Mouse (Mus musculus): ENCODE results near the gene Arl11. TPM values are rescaled to one million over a fixed set of nuclear protein-coding genes. Genes with fewer than 3 reads are reported as not detected.
A peak's percentile ranks its signal among the peaks of the same experiment; 100 is the strongest.
"Not testable (repeated sequence)": the region's sequence is repeated elsewhere in the genome, so short reads cannot be mapped to it uniquely, and the experiment has no call there.

Gene Arl11
- total RNA-seq, 1 experiment from 2014 or later = 11.0 TPM

DNA sequence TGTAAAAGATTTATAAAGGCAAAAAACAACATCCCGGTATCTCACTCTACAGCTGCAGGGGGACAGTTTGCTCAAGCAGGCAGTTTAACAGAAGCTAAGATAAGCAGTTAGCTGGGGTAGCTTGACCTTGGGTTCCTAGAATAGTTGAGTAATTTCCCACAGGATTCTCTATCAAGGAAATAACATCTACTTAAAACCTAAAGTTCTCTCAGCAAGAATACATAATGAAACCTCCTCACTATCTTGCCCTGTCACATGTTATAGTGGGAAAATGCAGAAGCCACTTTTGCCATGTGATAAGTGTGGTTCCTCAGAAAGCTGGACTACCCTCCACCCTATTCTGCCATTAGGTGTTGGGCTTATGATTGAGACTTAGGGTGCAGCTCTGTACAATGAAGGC lies 13.2 kb downstream of the Arl11 start:
- no peak for ATAC-seq (replicated peaks; ENCODE audit: low read depth, poor library complexity, severe bottlenecking)

DNA sequence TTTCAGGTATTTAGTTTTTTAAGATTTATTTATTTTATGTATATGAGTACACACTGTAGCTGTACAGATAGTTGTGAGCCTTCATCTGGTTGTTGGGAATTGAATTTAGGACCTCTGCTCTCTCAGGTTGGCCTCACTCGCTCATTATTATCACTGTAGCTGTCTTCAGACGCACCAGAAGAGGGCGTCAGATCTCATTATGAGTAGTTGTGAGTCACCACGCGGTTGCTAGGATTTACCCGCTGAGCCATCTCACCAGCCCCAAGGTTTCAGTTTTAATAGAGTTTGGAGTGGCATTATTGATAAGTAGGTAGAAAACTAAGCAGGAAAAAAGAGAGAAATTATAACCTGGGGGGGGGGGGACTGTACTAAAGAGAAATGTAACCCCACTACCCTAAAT lies 17.5 kb downstream of the Arl11 start:
- not testable (repeated sequence) for ATAC-seq (replicated peaks; ENCODE audit: low read depth, poor library complexity, severe bottlenecking)

DNA sequence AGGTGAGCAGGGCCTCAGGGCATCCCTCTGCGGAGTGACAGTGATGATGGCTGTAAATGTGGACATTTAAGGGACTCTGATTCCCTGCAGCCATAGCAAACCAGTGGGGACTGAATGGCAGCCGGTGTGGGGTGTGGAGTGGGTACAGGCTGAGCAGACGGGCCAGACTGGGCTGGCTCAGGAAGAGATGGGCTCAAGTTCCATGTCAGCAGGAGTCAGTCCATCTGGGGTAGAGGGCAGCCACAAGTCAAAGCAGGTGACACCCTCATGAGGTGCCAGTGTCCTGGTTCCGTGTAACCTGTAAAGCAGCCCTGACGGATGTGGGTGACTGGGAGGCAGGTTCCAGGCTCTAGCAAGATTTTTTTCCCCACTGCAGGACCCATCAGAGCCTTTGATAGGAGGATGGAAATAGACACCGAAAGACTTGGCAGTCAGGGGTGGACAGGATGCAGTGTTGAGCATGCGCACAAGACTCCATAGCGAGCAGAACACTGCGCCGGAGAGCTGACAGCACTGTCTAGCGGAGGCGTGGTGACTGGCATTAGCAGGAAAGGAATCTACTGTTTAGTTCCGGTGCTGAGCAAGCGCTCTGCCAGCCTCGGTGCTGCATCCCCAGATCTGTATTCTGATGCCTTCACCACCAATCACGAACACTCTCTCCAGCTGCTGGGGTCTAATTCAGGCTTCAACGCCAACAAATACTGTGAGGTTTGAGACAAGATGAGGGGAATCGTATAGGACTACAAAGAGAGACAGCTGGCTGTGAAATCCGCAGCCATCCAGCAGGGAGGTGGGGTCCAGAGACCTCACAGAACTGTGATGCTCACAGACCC lies 18.3 kb downstream of the Arl11 start:
- ATAC-seq (replicated peaks; ENCODE audit: low read depth, poor library complexity, severe bottlenecking) = peak; percentile 71

DNA sequence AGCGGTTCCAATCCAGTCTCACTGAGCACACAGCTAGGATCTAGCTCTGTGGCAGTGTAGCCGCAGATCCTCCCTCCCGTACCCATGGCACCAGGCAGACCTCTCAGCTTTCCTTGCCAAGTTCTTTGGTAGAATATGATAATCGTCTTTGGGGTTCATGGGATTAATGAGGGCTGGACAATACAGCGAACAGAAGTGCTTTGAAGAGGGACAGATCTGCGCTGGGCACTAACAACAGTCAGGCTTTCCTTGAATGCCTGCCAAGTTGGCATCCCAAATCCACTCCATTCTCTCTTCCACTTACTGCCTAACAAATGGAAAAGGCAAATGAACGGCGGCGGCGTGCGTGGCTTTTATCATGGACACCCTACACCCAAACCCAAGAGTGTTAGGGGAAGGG lies 21.0 kb downstream of the Arl11 start:
- ATAC-seq (replicated peaks; ENCODE audit: low read depth, poor library complexity, severe bottlenecking) = no peak

DNA sequence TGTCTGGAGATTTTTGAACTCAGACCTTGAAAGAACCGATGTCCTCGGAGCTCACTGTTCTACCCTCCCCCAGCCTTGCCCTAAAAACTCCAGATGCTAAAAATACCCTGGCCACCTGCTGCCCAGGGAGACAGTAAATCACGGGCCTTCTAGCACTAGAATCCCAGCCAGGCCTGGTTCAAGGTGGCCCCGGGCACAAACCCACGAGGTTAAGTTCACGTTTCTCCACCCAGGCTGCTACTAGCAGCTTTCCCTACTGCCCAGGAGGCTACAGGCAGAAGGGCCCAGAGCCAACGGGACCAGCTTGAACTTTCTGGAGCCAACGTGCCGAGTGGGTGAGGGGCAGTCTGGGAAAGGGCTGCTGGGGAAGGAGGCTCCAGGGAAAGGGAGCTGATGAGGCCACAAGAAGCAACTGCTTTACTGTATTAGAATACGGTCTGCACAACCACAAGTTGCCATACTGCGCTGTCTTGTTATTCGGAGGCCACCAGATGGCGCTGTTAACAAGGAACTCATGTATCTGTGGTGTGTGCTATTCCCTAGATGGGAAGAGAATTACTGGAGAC lies 21.5 kb downstream of the Arl11 start:
- peak; percentile 89 for ATAC-seq (replicated peaks; ENCODE audit: low read depth, poor library complexity, severe bottlenecking)

DNA sequence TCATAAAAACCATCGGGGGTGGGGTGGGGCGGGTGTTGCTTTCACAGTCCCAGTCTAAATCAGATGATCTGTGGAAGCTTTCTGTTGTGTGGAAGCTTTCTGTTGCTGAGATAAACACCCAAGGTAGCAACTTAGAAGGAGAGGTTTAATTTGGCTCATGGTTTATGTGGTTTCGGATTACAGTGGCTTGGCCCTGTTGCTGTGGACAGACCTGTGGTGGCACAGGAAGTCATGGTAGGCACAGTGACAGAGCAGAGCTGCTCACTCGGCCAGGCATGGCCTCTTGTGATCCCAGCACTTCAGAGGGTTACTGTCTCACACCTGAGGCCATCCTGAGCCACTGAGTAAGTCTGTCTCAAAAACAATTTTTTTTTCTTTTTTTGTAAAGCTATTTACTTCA lies 29.8 kb downstream of the Arl11 start:
- ATAC-seq (replicated peaks; ENCODE audit: low read depth, poor library complexity, severe bottlenecking) = no peak

DNA sequence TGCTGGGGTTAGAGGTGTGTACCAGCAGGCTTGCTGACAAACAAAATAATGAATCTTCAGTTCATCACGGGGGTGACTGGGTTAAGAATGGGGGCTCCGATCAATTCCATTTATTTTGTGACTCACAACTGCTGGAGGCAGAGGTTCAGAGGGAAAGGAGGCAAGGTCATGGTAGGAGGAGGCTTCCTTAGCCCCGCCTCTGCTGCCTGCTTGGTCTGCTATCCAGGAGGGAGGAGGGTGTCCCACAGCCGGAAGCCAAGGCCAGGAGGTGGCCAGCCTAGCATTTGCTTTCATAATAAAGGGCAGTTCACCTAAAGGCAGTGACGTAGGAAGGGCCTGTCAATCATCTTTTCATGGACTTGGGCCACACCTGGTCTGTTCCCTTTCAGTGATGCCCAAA lies 35.0 kb downstream of the Arl11 start:
- no peak for ATAC-seq (replicated peaks; ENCODE audit: low read depth, poor library complexity, severe bottlenecking)

DNA sequence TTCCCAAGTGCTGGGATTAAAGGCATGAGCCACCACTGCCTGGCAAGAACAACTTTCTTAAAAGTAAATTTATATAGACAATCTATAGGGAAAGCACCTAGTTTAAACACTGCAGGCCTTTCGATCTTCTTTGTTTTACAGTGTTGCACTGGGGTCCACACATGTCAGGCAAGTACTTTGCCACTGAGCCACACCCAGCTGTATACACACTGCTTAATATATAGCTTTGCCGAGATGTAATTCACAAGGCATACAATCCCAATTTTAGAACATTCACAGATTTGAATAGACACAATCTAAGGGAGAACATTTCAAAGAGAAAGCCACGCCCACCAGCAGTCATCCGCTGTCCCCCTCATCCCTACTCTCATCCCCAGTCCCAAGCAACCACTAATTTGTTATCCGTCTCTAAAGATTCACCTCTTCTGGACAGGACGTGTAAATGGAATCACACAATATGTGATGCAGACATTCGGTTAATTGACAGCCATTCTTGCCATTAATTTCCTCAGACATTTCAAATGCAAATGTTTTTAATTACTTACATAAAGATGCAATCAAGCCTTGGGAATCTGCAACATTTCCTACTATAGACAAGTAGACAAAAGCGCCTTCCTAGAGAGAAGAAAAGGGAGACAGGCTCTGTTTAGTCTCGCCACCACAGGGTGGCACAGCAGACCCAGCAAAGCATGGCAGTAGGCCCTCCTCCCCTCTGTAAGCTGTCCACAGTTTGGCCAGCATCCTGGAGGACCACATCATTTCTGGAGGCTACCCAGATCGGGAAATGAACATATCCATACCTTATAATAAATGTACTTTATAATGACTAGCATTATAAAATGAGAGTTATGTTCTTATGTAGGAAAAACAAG lies 37.5 kb downstream of the Arl11 start:
- ATAC-seq (replicated peaks; ENCODE audit: low read depth, poor library complexity, severe bottlenecking) = no peak

DNA sequence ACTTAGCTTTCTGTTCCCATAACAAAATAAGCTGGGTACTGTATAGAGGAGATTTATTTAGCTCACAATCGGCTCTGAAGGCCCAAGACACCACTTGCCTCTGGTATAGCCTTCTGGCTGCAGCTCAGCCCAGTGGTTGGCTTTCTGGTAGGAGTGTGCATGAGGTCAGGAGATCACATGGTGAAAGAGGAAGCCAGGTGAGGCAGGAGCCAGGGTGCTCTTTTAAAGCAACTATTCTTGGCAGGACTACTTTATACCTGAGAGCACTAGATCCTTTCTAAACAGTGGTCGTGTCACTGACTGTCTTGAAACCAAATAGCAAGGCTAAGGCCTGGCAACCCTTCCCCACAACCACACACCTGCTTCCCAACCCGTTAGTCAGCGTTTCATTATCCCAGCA lies 40.3 kb downstream of the Arl11 start:
- no peak for ATAC-seq (replicated peaks; ENCODE audit: low read depth, poor library complexity, severe bottlenecking)

DNA sequence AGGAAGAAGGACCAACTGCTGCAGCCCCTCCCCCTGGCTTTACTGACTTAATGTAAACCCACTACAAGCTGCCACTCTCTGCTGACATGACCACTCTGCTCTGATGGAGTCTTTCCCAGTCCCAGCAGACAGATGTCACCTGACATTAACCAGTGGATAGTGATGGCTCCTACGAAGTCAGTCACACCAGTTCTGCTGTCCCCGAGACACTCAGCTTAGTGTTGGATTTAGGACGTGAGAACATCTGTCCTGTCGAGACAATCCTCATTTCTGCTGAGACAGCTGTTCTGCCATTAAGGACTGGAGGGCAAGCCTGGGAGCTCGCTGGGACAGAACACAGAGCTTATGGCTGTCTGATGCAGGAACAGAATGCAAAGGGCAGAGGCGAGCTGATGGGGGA lies 41.3 kb downstream of the Arl11 start:
- ATAC-seq (replicated peaks; ENCODE audit: low read depth, poor library complexity, severe bottlenecking) = no peak

DNA sequence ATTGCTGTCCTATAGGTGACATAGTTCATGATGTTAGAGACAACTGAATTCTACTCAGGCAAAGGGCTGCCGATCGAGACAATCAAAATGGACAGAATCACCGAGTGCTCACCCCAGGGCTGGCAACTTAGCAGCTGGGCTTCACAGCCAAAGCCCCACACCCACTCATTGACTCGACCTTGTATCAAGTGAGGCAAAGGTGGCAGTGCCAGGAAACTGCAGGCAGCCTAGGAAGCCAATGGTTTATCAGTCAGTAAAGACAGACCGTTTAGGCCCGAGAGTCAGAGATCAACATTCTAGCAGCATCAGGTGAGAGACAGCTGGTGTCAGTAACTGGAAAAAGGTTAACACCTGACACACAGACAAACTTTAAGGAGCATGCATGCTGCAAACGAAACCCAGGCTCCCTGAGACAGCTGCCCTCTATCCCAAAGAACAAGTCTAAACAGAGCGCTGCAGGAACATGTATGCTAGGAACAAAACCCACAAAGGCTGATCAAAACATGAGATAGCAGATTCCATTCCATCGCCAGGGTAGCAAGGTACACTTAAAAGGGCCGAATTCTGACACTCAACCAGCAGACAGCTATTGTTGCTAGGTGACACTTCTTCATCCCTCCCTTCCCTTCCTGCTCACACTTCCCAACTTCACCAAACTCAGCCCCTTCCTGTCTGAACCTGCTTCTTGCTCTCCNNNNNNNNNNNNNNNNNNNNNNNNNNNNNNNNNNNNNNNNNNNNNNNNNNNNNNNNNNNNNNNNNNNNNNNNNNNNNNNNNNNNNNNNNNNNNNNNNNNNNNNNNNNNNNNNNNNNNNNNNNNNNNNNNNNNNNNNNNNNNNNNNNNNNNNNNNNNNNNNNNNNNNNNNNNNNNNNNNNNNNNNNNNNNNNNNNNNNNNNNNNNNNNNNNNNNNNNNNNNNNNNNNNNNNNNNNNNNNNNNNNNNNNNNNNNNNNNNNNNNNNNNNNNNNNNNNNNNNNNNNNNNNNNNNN lies 45.0 kb downstream of the Arl11 start:
- ATAC-seq (replicated peaks; ENCODE audit: low read depth, poor library complexity, severe bottlenecking) = no peak

DNA sequence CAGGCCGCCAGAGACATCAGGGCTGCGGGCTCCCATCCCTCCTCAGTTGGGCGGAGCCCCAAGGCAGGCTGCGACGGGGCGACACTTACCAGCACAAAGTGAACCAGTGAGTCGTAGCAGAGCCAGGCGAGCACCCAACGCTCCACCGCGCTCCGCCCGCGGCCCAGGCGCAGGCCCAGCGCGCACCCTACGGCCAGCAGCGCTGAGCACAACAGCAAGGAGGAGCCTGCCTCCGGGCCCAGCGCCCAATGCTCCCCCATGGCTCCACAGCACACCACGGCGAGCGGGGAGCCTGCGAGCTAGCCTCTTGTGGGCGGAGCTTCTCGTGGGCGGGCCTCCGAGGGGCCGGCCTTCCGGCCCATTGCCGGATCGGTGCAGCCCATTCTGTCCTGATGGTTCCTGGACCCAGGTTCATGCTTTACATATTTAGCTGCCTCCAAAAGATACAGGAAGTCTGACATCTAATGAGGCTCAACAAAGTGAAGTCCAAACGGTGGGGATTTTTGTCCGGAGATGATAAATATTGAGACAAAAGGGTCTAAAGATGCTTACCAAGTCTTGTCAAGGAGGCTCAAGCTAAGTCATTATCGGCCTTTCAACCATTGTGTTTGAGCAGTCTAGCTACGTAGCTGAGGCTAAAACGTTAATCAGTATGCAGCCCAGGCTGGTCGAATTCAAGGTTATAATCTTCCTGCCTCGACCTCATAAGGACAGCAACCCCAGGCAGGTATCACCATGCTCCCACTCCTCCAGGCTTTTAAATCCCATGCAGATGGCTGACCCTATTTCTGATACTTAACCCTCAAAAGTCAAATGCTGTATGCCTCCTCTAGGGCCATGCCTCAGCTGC lies 50.8 kb downstream of the Arl11 start, which contains the start of gene Ebpl:
Ebpl (minus strand) TSS at position 309 of the 850 bp plus-strand sequence.
- peak; percentile 95 for ATAC-seq (replicated peaks; ENCODE audit: low read depth, poor library complexity, severe bottlenecking)

DNA sequence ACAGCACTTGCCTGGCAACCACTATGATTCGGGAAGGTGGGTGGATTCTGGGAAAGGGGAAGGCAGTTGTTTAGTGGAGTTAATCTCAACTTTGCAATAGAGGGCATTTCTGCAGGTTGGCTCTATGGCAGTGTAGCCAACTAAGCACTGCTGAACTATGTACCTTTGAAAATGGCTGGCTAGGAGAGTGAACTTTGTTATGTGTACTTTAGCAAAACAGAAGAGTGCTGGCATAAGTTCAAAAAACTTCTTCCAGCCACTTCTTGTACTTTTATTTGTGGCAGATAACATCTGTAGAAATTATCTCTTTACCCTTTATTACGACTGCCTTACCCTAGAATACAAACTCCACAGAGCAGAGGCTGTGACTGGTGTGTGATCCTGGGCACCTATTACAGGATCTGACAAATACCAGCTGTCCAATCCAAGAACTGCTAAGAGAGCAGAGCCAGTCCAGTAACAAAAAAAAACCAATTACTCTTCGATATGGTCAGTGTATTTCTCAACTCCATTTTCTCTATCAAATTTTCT lies 51.5 kb downstream of the Arl11 start:
- ATAC-seq (replicated peaks; ENCODE audit: low read depth, poor library complexity, severe bottlenecking) = no peak

Other genes with a start within 250 kb of the Arl11 start
- 27.4 and 33.3 TPM in 2 replicates for gene Sacs, start 171.3 kb upstream of the Arl11 start, total RNA-seq (2017)
- gene Sgcg, start 51.3 kb upstream of the Arl11 start, total RNA-seq (2017) = 0.14 TPM in 1 of 2 replicates, not detected in the other
- 4.3 and 6.0 TPM in 2 replicates for gene Ebpl, start 50.7 kb downstream of the Arl11 start, total RNA-seq (2017)
- 88.6 and 92.3 TPM in 2 replicates for gene Kpna3, start 130.1 kb downstream of the Arl11 start, total RNA-seq (2017)
- 9.5 and 9.9 TPM in 2 replicates for gene Spryd7, start 247.1 kb downstream of the Arl11 start, total RNA-seq (2017)

Data from common myeloid progenitor, adult 5-6 weeks (primary cell).